Mouse (Mus musculus) kidney, postnatal 4 days (tissue): ENCODE results near the gene Plcb4.

Experiments used
- DNase-seq, 2 experiments: peaks; one replicate each; pipeline ENCODE4 v3.0.0; 2021; ENCODE audit warnings: mixed read lengths in 2 of 2

Gene Plcb4

DNA sequence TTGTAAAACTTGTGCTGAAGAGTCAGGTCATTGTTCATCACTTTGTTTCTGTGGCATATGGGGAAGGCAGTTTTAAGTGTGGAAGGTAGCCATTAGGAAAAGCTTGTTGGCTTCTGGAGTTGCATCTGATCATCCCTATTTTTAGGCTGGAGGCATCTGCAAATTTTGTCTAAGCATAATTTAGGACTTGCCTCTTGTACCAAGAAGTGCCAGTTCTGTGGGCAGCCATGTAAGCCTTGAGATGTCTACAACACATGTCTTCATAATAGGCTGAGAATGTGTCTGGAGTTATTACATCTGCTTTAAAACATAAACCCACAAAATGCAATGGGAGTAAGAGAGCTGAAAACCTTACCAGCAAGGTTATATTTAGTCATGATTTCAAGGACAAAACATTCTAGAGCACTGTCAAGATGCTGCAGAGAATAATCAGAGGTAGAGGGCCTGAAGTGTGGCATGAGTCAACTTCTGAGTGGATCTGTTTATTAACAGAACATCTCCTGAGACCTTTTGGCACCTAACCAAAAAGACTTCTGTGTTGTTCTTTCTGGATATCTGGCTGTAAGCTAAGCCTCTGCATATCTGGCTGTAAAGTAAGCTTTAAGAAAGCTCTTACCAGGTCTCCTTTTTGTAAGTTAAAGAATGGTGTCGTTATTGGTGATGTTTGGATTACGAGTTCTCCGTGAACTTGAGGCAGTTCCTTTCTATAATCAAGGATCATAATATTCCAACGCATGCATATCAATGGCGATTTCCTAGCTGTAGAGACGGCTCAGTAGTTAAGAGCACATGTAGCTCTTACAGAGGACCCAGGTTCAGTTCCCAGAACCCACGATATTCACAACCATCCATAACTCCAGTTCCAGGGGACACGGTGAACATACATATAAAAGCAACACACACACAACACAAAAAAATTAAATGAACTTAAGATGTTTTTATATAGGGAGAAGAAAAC, 203.0 kb downstream of the Plcb4 start:
- DNase-seq, result no peak

DNA sequence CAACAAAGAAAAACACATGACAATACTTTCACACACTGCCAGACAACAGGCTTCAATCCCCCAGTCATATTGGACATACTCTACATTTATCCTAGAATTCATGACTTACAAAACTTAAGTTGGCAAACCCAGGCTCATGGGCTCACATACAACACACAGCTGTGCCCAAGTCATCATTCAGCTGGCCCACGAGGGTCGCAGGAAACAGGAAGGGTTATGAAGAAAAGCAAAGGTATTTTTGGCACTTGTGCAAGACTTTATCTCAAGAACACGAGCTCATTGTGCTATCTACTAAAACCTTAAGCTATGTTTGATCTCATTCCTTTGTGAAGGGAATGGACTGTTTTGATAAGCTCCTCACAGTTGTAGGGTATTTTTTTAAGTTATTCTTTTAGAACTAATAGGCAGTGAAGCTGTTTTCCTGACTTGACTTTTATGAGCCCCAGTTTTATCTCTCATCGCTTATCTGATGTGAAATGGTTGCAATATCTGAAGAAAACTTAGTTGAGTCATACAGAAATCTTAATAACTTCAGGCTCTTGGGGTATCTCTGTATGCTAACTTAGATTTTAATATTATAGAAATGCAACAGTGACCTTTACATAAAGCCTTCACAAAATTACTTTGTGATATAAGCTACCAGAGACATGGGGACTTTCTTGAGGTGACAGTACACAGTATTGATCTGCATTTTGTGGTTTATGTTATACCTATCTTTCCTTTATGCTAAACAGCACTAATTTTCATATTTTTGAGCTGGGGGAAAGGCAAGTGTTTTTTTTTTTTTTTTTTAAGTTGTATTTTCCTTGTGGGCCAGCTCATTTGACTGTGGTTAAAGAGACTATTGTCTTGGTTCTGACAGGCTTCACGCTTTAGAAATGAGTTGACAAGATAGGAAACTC, 203.9 kb downstream of the Plcb4 start:
- no peak for DNase-seq

DNA sequence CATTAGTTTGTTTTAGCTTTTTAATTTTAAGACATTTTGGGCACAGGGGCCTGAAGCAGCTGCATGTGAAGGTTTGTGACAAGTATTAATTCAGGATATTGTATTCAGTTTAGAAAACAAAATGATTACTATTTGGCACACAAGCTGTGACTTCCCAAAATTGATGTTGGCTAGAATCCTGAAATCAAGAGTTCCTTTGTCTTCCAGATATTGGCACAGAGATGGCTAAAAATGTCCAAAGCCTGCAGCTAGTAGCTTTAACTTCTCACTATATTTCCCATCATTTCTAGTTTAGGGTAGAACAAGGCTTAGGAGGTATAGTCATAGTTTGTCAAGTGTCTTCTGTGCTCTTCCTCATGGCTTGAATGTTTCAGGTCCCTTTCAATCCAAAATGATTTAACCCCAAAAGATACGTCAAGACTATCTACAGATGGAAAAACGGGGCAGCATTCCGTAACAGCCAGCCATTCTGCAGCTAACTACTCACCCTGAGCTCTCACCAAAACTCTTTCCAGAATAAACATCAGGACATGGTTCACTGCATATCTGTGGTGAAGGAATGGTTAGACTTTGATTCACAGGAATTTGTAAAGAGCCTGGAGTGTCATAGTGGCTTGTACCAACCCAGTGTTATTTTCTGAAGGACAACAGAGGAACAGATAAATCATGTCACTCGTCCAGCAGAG, 204.7 kb downstream of the Plcb4 start:
- DNase-seq, result no peak

DNA sequence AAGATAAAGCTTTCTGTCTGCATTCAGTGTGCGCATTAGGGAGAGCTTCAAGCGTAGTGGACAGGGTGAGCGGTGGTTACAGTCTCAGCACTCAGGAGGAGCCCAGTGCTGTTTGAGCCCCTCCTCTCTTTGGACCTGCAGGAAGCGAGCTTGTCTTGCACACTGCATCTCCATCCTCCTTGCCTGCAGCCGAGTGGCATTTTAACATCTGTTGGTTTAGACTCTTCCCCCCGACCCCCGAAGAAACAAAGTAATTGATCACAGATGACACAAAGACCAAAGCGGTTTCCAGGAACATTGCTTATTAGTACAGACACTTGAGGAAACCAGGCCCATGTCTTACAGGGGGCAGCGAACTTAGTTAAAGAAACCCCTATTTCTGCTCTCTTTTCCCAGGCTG, 207.6 kb downstream of the Plcb4 start:
- no peak for DNase-seq

DNA sequence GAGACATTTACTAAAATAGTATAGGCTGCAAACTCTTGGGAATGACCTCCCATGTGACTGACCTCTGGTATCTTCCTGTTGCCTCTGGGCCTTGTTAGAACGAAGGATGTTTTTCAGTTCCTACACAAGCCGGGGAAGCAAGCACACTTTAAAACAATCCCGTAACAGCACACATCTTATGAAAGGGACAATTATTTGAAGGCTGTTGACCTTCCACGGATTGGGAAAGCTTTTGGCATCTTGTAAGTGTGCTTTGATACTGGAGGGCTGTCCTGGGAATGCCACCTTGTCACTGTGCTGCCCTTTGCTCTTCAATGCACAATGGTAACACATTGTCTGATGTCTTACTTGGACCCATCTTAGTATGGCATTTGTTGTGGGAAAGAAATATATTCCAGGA, 208.0 kb downstream of the Plcb4 start:
- DNase-seq, result no peak

DNA sequence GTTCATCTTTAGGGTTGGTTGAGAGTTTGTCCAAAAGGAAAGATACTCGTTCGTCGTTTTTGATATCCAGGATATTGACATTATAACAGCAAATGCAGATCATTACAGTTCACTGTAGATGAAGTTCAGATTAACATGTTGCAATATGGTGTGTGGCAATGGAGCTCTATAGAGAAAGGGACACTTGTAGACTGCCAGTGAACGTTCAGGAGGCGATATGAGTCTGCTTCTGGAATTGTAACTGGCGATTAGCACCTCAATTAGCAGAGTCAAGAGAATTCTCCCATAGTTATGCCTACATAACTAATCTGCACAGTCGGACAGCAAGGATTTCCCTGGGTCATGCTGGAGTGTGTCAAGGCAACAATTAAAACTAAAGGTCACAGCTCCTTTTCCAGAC, 210.8 kb downstream of the Plcb4 start:
- no peak for DNase-seq

DNA sequence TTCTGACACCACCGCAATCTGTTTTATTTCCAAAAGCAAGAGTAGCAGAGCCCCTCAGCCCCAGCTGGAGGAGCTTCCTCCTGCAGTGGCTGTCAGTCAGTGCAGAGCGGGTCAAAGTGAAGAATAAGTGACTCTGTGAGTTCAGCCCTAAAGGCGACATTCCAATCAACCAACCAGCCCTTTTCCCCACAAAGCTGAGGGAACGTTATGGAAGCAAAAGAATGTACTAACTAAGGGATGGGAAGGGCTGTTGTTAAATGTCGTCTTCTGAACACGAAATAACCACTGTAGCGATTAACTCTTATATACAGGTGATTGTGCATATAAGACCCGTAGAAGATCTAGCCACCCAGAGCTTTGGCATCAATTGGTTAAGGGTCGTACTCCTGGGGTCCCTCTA, 214.3 kb downstream of the Plcb4 start:
- no peak for DNase-seq

DNA sequence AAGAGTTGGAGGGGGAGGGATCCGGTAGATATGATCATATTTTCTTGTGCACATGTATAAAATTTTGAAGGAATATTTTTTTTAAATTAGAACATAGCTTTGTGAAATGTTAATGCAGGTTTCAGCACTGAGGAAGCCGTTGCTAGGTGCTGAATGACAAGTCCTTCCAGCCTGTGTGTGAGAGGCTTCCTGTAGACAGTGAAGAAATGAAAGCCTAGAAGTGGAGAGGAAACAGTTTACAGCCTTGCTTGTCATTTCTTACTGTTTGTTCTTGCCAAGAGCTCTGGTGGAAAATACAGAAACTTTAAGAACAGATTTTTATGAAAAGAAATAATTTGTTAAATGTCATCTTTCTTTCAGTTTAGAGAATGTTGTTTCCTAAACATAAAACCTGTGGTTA, 214.9 kb downstream of the Plcb4 start:
- DNase-seq, result no peak

DNA sequence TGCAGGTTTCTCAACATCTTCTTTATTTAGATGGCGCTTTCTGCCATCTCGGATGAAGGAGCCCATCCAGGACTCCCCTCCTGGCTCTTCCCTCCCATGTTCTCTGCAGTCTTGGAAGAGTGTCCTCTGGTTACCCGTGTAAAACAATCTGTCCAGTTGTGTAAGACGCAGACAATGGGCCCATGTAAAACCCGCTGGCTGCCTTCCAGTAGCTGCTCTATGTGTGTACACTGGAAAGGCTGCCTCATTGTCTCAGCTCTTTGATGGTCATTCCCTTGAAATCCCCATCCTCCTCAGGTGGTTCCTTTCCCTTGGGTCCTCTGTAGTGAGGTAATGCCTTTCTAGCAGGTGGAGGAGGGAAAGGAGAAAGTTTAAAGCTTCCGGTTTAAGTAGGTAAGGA, 216.7 kb downstream of the Plcb4 start:
- DNase-seq, result peak; percentile 18 to 30

DNA sequence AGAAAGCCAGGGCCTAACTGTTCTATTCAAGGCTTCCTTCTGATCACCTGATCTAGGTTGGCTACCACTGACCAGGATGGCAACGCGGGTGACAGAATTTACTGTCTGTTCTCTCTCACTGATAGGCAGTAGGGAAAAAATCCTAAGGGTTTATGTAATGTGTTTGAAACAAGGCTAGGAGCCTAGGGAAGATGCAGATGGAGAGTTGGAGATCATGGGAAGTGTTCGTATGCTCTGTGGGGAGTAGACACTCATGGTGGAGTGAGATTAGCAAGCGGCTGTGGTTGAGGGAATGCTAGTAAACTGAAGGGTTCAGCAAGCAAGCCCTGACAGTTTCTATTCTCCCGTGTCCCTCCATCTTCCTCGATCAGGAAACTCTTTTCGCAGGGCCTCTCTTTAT, 220.5 kb downstream of the Plcb4 start:
- DNase-seq, result no peak

DNA sequence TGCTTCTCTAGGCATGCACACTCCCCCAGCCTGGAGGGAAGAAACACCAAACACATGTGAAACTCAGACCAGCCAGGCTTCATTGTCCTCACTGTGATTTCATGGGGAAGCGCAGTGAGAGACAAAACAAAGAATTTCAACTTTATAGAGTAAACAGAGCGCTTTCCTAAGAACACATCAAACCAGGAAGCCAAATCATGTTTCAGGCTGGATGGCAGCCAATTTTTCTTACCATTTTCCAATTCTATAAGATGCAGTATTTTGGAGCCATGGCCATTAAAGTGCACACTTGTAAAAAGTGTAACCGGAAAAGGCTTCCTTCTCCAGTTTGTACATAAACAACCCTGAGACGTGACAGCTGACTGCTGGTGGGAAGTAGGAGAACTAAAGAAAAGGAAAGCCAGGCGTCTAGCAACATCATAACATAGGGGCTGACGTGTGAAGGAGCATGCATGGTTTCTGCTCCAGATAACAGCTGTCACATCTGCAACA, 221.5 kb downstream of the Plcb4 start:
- peak; percentile 6 to 26 for DNase-seq

DNA sequence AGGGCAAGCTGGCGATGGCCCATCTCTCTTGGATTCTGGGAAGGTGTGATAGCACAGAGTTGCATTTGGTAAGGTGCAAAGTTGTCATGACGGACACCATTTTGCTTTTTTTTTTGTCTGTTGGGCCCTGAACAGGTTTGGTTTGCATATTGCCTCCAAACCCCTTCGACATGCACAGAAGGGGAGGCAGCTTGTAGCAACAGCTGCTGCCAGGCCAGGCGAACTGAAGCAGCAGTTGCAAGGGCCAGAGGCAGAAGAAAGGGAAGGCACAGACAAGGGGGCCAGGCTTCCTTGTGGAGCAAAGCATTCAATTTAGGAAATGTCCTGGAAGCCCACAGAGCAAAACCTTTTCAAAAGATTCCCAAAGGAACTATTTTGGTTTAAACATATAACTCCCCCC, 224.5 kb downstream of the Plcb4 start:
- no peak for DNase-seq

DNA sequence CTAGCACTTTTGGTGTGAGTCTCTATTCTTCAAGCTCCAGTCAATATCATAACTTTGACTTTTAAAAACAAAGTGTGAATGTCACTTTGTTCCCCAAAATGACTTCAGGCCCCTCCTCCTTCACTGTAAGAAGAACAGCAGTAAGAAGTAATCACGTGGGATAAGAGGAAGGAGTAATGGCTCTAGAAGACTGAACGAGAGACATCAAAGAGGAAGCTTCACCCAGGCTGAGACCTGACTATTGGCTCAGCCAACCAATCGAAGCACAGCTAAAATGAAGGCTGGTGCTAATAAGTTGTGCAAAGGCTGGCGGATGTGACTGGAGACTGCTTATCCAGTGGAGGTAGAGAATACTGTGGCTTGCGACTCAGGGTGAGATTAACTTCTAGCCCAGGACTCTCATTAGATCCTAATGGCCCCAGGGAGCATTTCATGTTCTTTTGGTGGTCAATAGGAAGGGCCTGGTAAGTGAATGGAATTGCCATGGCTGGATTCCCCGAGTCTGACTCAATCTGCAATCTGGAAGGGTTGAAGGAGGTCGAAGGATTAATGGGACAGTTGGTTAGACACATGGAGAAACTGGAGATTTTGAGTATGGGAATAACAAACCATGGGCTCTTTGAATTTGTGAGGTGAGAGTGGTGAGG, 225.8 kb downstream of the Plcb4 start:
- no peak for DNase-seq

DNA sequence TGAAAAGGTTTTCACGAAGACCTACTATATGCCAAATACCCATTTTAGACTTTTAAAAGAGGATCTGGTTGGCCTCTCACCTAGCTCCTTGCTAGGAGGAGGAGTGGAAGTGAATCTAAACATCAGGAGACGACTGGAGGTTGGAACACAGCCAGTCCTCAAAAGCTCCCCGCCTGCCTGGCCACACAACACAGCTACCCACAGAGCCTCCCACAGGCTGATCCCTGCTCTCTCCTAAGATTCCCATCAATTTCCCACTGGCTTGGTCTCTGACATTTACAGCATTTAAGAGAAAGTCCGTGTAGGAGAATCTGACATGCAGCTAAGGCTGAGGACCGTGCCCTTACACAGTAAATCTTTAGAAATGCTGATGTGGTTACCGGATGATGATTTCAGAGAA, 226.8 kb downstream of the Plcb4 start:
- DNase-seq, result peak; percentile 22 to 38

DNA sequence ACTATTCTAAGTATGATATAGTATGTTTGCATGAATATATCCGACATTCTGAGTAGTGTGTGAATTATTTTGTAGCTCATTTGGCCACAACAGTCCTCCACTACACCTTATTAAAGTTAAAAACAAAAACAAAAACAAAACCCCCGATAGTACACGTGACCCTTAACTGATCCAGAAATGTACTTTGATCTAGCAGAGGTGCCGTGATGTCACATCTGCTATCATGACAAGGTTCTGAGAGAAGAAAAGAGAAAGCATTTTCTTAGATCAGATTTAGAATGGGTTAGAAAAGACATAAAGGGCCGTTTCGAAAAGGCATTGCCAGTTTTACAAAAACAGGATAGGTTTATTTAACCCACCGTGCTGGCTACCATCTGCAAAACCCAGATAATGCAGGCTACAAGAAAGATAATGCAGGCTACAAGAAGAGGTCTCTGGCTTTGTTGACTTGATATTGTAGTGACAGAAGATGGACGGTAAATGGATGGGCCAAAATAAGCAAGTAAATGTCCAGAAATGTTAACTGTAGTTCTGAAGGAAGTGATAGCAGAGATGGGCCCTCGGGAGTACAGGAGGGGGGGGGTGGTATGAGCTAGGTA, 227.4 kb downstream of the Plcb4 start:
- DNase-seq, result no peak

DNA sequence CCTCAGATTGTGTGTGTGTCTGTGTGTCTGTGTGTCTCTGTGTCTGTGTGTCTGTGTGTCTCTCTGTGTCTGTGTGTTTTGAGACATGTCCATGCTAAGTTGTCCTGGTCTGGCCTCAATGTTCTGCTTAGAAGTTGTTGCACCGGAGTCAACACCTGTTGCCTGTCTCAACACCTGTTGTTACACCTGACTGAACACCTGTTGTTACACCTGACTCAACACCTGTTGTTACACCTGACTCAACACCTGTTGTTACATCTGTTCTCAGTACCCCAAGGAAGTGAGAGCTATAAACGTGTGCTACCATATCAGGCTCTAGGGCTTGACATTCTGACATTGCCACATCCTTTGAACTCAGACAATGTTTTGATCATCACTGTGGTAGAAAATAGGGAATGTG, 229.0 kb downstream of the Plcb4 start:
- DNase-seq, result no peak

DNA sequence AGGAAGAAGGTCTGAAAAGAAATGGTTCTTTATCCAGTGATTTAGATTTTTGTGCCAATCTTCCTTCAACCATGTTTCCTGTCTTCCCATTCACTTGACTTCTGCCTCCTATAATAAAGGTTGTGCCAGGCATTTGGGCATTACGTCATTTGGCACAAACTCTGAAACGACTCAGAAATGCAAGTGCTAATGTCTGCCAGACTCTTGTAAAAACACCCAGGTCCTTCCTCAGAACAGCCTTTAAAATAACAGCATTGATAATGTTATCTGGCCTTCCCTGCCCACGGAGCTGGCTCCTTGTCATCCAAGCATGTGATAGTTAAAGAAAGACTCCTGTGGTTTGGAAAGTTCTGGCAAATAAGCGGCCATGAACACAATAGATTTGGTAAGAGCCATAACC, 229.4 kb downstream of the Plcb4 start:
- DNase-seq, result no peak

DNA sequence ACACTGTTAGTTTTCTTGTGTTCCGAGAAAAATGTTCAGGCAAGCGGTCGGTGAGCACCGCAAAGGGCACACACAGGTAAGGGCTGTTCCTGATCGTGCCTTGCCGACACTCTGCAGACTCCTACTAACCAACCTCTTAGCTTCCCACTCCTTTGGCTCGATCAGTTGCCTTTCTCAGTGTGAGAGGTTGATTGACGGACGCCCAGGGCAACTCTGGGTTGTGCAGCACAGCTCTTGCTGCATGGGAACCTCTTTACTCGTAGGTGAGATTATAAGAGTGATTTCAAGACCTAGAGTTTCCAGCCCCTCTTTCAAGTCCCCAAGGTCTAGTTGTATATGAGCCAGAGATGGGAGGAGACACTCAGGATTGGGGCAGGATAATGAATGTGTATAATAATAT, 230.0 kb downstream of the Plcb4 start:
- no peak for DNase-seq

DNA sequence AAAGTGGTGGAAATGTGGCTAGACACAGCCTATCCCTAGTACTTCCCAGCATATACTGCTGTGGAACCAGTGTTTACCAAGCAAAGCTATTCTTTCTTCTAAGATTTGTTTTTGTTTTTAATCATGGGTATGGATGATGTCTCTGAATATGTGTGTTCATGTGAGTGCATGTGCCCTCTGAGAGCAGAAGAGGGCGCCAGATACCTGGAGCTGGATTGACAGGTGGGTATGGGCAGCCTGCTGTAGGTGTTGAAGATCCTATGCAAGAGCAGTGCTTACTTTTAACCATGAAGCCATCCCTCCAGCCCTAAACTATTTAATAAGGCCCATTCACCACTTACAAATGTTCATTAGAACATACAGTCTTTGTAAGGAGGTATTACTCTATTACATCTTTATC, 231.3 kb downstream of the Plcb4 start:
- DNase-seq, result no peak

DNA sequence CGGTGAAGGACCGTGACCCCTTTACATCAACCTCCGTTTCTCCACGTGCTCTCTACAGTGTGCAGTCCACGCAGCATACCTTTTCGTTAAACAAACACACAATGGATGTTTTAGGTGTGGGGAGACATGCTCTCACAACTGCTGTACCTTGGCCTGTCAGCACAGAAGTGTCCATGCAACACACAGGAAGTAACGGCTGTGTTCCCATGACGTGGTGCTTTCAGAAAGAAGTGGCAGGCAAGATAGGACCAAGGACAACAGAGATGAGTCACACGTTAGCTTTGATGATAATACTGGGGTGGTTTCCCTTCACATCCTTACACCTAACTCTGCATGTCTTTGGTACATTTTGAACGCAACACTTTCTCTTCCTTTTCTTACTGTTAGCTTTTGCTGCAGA, 232.3 kb downstream of the Plcb4 start:
- DNase-seq, result no peak

DNA sequence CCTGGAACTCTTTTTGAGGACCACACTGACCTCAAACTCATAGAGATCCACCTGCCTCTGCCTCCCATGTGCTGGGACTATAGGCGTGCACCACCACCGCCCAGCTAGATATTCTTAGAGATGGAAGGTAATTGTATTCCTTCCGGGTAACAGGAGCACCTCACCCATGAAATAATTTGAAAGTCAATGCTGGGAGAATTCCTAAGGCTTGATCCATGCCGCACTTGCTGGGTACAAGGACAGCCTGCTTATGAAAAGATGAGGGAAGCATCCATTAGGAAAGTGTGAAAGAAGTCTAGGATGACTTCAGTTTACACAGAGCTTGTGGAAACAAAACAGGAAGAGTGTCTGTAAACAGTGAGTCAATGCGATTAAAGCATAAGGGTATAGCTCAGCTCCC, 232.9 kb downstream of the Plcb4 start:
- DNase-seq, result no peak

DNA sequence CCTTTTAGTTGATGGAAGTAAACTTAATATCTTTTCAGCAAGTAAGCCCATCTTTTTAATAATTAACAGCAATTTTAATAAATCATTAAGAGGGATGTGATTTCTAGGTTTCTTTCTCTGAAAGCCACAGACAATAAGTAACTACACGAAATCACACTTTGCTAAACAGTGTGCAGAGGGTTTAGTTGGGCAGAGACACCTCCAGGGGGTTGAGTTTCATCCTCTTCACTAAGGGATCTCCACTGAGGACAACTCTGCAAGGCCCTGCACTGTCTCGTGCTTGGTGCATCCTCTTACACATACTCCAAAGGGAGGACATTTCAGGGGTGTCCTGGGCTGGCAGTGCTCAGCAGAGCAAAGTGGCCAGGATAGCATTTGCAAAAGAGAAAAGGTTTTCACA, 235.8 kb downstream of the Plcb4 start:
- no peak for DNase-seq
